Mouse (Mus musculus) T-helper 17 cell (primary cell): Measurements from ENCODE around the gene Ackr2.

Experiments used
- in situ Hi-C, 2 experiments: fragments of 300-600 bp; cut with MboI, MseI; formaldehyde crosslinking; loops; 1 replicate in 1 of 2; 2 replicates in 1 of 2; pipeline ENCODE4 v1.15.1; 2025; ENCODE audit warnings: high pct_unique_total_duplicates in 2 of 2

The Ackr2 gene

GRCm38 (mm10) chr9:121959966-121960635 lies 61.9 kb downstream of the Ackr2 start:
- in situ Hi-C loops = no loop called here
